Comparison of ENCODE assay signal across 8 mouse cellular contexts in the genomic region with DNA sequence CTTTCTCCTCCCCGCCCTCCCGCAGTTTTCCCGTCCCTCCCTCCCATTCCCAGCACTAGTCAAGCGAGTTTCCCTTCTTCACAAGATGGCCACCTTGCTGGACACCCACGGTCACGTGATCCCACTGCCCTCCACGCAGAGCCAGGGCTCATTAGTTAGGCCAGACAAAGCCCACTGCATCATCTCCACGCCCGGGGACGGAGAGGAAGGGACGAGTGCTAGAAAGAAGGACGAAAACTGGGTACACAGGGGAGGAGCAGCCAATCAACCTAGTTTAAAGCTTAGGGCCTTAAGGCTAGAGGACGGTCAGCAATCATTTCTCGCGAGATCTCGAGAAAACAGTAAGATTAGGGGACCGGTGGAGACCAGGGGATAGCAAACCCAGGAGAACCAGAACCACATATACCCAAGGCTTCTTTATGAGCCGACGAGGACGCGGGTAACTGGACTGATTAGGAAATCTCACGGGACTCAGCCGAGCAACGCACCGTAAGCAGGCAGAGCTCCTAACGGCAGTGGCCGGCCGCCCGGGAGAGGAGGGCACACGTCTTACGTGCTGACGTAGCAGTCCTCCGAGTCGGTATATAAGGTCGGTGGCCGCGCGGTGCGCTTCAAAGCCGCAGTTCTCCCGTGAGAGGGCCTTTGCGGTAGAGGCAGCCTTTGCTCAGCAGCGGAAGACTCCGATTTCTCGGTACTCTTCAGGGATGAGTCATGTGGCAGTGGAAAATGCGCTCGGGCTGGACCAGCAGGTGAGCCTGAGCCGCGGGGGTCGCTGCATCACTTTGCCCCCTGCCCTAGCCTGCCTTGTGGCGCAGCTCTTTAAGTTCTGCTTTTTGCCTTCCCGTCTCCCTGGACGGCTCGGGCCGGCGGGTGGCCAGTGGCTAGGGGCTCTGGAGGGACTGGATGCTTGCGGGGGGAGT. TPM values are rescaled to one million over a fixed set of nuclear protein-coding genes. Genes with fewer than 3 reads are reported as not detected.
DNase-seq lines count a peak whose midpoint lies in the region; ATAC-seq and TF ChIP-seq lines count a peak whose summit lies in the region.

A gene (plus strand): TSS at position 562 of the 920 bp plus-strand sequence.

- peak; percentile 95 for ATAC-seq in embryonic facial prominence, embryonic 15.5 days (ENCODE audit: insufficient number of reproducible peaks, low FRiP score, low TSS enrichment, low read depth)
- ATAC-seq in kidney, embryonic 14.5 days (ENCODE audit: low FRiP score, low TSS enrichment) = peak; percentile 93
- peak; percentile 95 for ATAC-seq in limb, embryonic 15.5 days (ENCODE audit: insufficient number of reproducible peaks, low FRiP score, low TSS enrichment, low read depth)

- H3K4me3 ChIP-seq in bone marrow, adult 2 months (replicated peaks; ENCODE audit: control insufficient read depth, low read depth, low read length) = peak within 1 kb of the TSS; percentile 95
- H3K4me3 ChIP-seq in embryonic facial prominence, embryonic 15.5 days (replicated peaks) = peak within 1 kb of the TSS; percentile 81
- peak within 1 kb of the TSS; percentile 82 for H3K4me3 ChIP-seq in kidney, embryonic 14.5 days (ENCODE audit: low read length)
- H3K4me3 ChIP-seq in limb, embryonic 15.5 days = peak within 1 kb of the TSS; percentile 75

- no peaks in the 10 kb centered on the region; the same call in 1 of the 2 replicates for H3K4me1 ChIP-seq in bone marrow, adult 2 months (ENCODE audit: control insufficient read depth, insufficient read depth, low read length)
- 0 out of 2 replicates have a peak, but pooled peaks cover 2% of the 10 kb centered on the region for H3K4me1 ChIP-seq in embryonic facial prominence, embryonic 15.5 days
- H3K4me1 ChIP-seq in kidney, embryonic 14.5 days (ENCODE audit: control insufficient read depth, insufficient read depth, low read length) = peaks cover 5% of the 10 kb centered on the region; the same call in 1 of the 2 replicates
- 0 out of 2 replicates have a peak, but pooled peaks cover 2% of the 10 kb centered on the region for H3K4me1 ChIP-seq in limb, embryonic 15.5 days

- DNase-seq in 3T3-L1 (ENCODE audit: low read depth, low spot score) = peak; percentile 96
- peak; percentile 92 to 96 for DNase-seq in heart, adult 9 months (ENCODE audit: low spot score in 2 of 2)
- peak; percentile 66 to 89 for DNase-seq in monocyte, adult 2 months (ENCODE audit: low read depth in 1 of 2, low spot score in 2 of 2)
- DNase-seq in spleen, postnatal 36 days (ENCODE audit: low spot score in 2 of 2) = peak; percentile 87

- no peaks in the 10 kb centered on the region for H3K9me3 ChIP-seq in embryonic facial prominence, embryonic 15.5 days (replicated peaks)
- H3K9me3 ChIP-seq in kidney, embryonic 14.5 days (ENCODE audit: control insufficient read depth, low read length) = no peaks in the 10 kb centered on the region
- H3K9me3 ChIP-seq in limb, embryonic 15.5 days = no peaks in the 10 kb centered on the region

- under 1% methylated on average over 56 of the region's 57 CpGs for WGBS in bone marrow, adult 2 months
- WGBS in embryonic facial prominence, embryonic 15.5 days = under 1% methylated on average over 56 of the region's 57 CpGs
- WGBS in kidney, embryonic 14.5 days = under 1% methylated on average over 53 of the region's 57 CpGs
- WGBS in limb, embryonic 15.5 days = under 1% methylated on average over 57 of the region's 57 CpGs

- 0 out of 2 replicates have a peak, but pooled peaks have one; percentile 5 for TF ChIP-seq CTCF in bone marrow, adult 2 months (IDR thresholded peaks at IDR 0.05; ENCODE audit: control insufficient read depth, insufficient read depth, low read length)

- peak; percentile 99 for TF ChIP-seq POLR2A in bone marrow, adult 2 months (IDR thresholded peaks at IDR 0.05; ENCODE audit: borderline replicate concordance, control insufficient read depth, low read depth, low read length)

- H3K36me3 ChIP-seq in embryonic facial prominence, embryonic 15.5 days = peaks cover under 1% of the 10 kb centered on the region; the same call in 1 of the 2 replicates
- H3K36me3 ChIP-seq in kidney, embryonic 14.5 days (ENCODE audit: control insufficient read depth, insufficient read depth, low read length) = peaks cover 16% of the 10 kb centered on the region
- H3K36me3 ChIP-seq in limb, embryonic 15.5 days = no peaks in the 10 kb centered on the region; the same call in 1 of the 2 replicates

- no peaks in the 10 kb centered on the region for H3K27me3 ChIP-seq in embryonic facial prominence, embryonic 15.5 days
- H3K27me3 ChIP-seq in kidney, embryonic 14.5 days (ENCODE audit: control insufficient read depth, insufficient read depth, low read length) = no peaks in the 10 kb centered on the region
- H3K27me3 ChIP-seq in limb, embryonic 15.5 days = no peaks in the 10 kb centered on the region

- H3K9ac ChIP-seq in embryonic facial prominence, embryonic 15.5 days = peak within 1 kb of the TSS; percentile 96
- H3K9ac ChIP-seq in kidney, embryonic 14.5 days (ENCODE audit: low read depth, low read length) = peak within 1 kb of the TSS; percentile 98
- H3K9ac ChIP-seq in limb, embryonic 15.5 days = peak within 1 kb of the TSS; percentile 93

- H3K27ac ChIP-seq in bone marrow, adult 2 months (ENCODE audit: control insufficient read depth, insufficient read depth, low read depth, low read length, poor library complexity) = peak within 1 kb of the TSS; percentile 96
- H3K27ac ChIP-seq in embryonic facial prominence, embryonic 15.5 days (replicated peaks) = peak within 1 kb of the TSS; percentile 99
- peak within 1 kb of the TSS; percentile 97 for H3K27ac ChIP-seq in kidney, embryonic 14.5 days (ENCODE audit: low read depth, low read length)
- H3K27ac ChIP-seq in limb, embryonic 15.5 days = peak within 1 kb of the TSS; percentile 98

- H3K4me2 ChIP-seq in embryonic facial prominence, embryonic 15.5 days (replicated peaks) = peak within 1 kb of the TSS; percentile 62
- peak within 1 kb of the TSS; percentile 55 for H3K4me2 ChIP-seq in kidney, embryonic 14.5 days (replicated peaks; ENCODE audit: low read depth, low read length)
- H3K4me2 ChIP-seq in limb, embryonic 15.5 days = peak within 1 kb of the TSS; percentile 63

RNA-seq across cellular contexts. Expression of the gene that starts here (rescaled TPM):
- 40.6 and 96.2 TPM in 2 replicates for polyA plus RNA-seq in bone marrow, adult 2 months (2011; ENCODE audit: insufficient read depth, insufficient read length, low replicate concordance, missing spikeins)
- 111 and 116 TPM in 2 replicates for polyA plus RNA-seq in embryonic facial prominence, embryonic 15.5 days (2015; fragmentation: Nextera tagmentation; extraction: Ambion mirVana)
- 131 and 161 TPM in 2 replicates for polyA plus RNA-seq in kidney, embryonic 14.5 days (2014; fragmentation: Nextera tagmentation; extraction: Ambion mirVana)
- polyA plus RNA-seq in limb, embryonic 15.5 days (2015; fragmentation: Nextera tagmentation; extraction: Ambion mirVana) = 107 and 121 TPM in 2 replicates

Comparison
In these comparisons a context has a peak if more than half of its experiments do, and no peak if none do; other contexts are left out.
1. Peak in every context shown above with its lines: DNase-seq, ATAC-seq, H3K4me3 ChIP-seq and H3K27ac ChIP-seq.